Mouse (Mus musculus): Measurements from ENCODE around the gene Tnpo3.

DNA sequence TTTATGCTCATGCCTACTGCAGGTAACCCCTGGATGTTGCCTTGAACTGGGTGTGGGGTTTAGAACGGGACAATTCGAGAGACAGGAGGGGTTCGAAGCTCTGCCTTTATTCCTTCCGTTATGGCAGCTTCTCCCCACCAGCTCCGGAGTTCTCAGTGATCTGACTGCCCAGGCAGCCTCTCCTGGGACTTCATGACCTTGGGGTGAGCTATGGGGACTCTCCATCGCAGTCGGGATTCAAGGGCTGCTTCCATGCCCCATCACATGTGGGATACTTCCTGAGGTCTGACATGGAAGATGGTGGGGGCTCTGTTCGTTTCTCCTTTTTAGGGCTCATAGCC lies 81.6 kb downstream of the Tnpo3 start:
- TF ChIP-seq CTCF (IDR thresholded peaks at IDR 0.05; ENCODE audit: low read depth), result no peak
- TF ChIP-seq EP300 (IDR thresholded peaks at IDR 0.05; ENCODE audit: low read depth), result no peak

Measured in heart, postnatal 0 days (tissue).